Mouse (Mus musculus) heart, embryonic 13.5 days (tissue): ENCODE measurements around the gene Fam155a. TPM values are rescaled to one million over a fixed set of nuclear protein-coding genes. Genes with fewer than 3 reads are reported as not detected.
"Not testable (repeated sequence)": the region's sequence is repeated elsewhere in the genome, so short reads cannot be mapped to it uniquely, and the experiment has no call there.

Experiments
- ATAC-seq: fragments of 200-750 bp; cut with Nextera tagmentation; 2 replicates; pipeline ENCODE4 v1.8.0; 2017; ENCODE audit warnings: moderate TSS enrichment; ENCODE audit not compliant: insufficient number of reproducible peaks, low FRiP score, low TSS enrichment; ENCODE audit errors: extremely low read depth
- H3K27ac ChIP-seq: fragments of 300-500 bp; sonication (generic); replicated peaks from 2 replicates; pipeline ENCODE4 v1.5.1; 2015; ENCODE audit warnings: moderate library complexity, mild to moderate bottlenecking, inconsistent platforms
- H3K27me3 ChIP-seq: fragments of 300-500 bp; sonication (generic); replicated peaks from 2 replicates; pipeline ENCODE4 v1.6.1; 2015; ENCODE audit warnings: mild to moderate bottlenecking, inconsistent platforms
- H3K36me3 ChIP-seq: fragments of 300-500 bp; sonication (generic); 2 replicates; pipeline ENCODE4 v1.6.1; 2015; ENCODE audit warnings: mild to moderate bottlenecking, inconsistent platforms
- H3K4me1 ChIP-seq: fragments of 300-500 bp; sonication (generic); 2 replicates; pipeline ENCODE4 v1.6.1; 2015; ENCODE audit warnings: inconsistent platforms
- H3K4me2 ChIP-seq: fragments of 300-500 bp; sonication (generic); 2 replicates; pipeline ENCODE4 v1.6.1; 2015; ENCODE audit warnings: inconsistent platforms, mild to moderate bottlenecking, moderate library complexity
- H3K4me3 ChIP-seq: fragments of 300-500 bp; sonication (generic); 2 replicates; pipeline ENCODE4 v1.5.1; 2015; ENCODE audit warnings: moderate library complexity, mild to moderate bottlenecking, inconsistent platforms
- H3K9ac ChIP-seq: fragments of 300-500 bp; sonication (generic); 2 replicates; pipeline ENCODE4 v1.6.1; 2015; ENCODE audit warnings: inconsistent platforms, mild to moderate bottlenecking, moderate library complexity
- H3K9me3 ChIP-seq: fragments of 300-500 bp; sonication (generic); 2 replicates; pipeline ENCODE4 v1.6.1; 2016; ENCODE audit warnings: inconsistent platforms
- WGBS: fragments of 180-500 bp; shearing (Covaris S2); methylation state at CpG from one replicate; pipeline ENCODE4 v1.1.7; 2015; ENCODE audit warnings: mixed read lengths; 5-methylcytosine and 5-hydroxymethylcytosine counted together
- polyA plus RNA-seq: library from polyadenylated mRNA; unstranded; fragments of >200 nt; fragmentation: Nextera tagmentation; extraction: Ambion mirVana; gene quantifications from 2 replicates; pipeline ENCODE4 v1.2.1, GENCODE M21; 2015

Fam155a gene
- polyA plus RNA-seq = 0.08 and 0.19 TPM in 2 replicates

DNA sequence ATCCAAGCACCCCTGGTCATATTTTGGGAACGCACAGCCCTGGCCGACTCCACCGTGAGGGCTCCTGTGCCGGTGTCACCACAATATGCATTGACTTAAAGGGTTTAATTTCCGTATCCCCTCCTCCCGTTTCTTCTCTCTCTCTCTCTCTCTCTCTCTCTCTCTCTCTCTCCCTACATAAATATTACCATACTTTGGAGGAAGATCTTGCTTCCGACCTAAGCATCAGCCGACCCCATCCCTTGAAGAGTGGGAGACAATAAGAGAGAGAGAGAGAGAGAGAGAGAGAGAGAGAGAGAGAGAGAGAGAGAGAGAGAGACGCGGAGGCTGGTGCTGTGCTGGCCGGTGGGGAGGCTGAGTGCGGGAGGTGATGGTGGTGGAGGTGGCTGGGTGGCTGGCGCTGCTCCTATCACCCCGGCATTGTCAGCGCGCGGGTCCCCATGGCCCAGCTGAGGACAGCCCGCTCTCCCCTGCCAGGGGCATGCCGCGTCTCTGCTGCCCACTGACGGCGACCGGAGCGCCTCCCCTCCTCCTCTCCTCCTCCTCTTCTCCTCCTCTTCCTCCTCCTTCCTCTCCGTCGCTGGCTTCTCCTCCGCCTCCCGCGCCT is at the start of gene Fam155a:
Gene Fam155a (minus strand): TSS at position 163 of the 607 bp plus-strand sequence.
- H3K4me2 ChIP-seq = peak within 1 kb of the TSS; percentile 93
- 0% methylated on average over 18 of the region's 29 CpGs for WGBS
- peak within 1 kb of the TSS; percentile 61 for H3K4me3 ChIP-seq
- H3K27me3 ChIP-seq = peaks cover 59% of the 10 kb centered on the region
- H3K27ac ChIP-seq = no peak within 1 kb of the TSS
- ATAC-seq = no peak
- H3K9me3 ChIP-seq = no peaks in the 10 kb centered on the region
- peaks cover 24% of the 10 kb centered on the region for H3K4me1 ChIP-seq
- H3K9ac ChIP-seq = peak within 1 kb of the TSS; percentile 58
- H3K36me3 ChIP-seq = no peaks in the 10 kb centered on the region

DNA sequence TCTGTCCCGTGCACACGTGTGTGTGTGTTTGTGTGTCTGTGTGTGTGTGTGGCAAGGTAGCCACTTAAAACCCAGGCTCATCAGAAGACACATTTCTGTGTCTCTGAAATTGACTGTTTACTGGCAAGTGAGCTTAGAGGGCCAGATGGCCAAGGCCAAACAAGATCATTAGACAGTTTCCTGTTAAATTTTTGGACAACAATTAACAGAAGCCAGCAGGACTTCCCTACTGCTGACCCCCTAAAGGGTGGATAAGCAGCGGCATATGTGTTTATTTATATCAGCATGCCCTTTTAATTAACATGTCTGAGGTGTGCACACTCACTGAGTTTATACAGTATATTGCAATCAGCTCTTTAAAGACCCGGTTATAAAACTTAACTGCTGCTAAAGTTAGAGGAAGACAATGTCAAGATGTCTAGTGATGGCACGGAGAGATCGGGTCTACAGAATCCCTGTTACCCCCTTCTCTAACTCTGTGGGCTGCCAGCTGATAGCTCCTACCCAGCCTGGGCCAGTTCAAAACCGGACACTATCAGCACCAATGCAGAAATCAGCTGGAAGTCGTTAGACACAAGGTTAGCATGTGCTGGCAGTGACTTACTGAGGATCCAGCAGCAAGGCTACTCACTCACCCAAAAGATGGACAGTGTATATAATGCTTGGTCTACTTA is 42.4 kb upstream of the Fam155a start:
- no peak overlapping the region for H3K4me2 ChIP-seq
- H3K36me3 ChIP-seq = no peaks in the 10 kb centered on the region
- H3K27ac ChIP-seq = no peak overlapping the region
- no peak for ATAC-seq
- H3K4me3 ChIP-seq = no peak overlapping the region
- H3K9ac ChIP-seq = no peak overlapping the region
- H3K4me1 ChIP-seq = no peaks in the 10 kb centered on the region
- H3K9me3 ChIP-seq = peaks cover 4% of the 10 kb centered on the region
- WGBS = 68% methylated on average over 8 of the region's 8 CpGs
- no peaks in the 10 kb centered on the region for H3K27me3 ChIP-seq

DNA sequence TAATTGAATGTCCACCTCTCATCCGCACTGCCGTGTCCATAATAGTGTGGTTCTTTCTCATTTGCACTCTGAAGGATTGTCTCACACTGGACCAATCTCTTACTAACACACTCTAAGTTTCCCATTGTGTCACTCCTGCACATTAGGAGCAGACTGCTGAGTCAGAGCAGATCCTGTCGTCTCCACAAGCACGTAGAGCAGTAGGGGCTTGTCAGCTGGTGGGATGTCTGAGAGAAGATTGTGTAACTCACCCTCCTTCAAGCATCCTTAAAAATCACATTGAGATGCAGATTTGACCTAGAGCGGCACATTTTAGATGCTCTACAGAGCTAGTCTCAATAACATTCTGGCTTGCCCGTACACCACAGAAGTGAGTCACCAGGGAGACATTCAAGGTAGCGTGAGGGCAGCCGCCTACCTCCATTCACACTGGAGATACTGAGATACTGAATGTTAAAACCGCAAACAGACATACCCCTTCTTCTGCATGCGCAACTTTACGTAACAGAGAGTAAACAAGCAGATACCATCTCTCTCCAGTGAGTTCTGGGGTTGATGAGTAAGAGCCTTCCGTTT is 40.1 kb upstream of the Fam155a start:
- H3K27ac ChIP-seq = no peak overlapping the region
- no peaks in the 10 kb centered on the region for H3K36me3 ChIP-seq
- H3K27me3 ChIP-seq = no peaks in the 10 kb centered on the region
- no peak overlapping the region for H3K9ac ChIP-seq
- H3K4me2 ChIP-seq = no peak overlapping the region
- ATAC-seq = no peak
- WGBS = 72% methylated on average over 12 of the region's 12 CpGs
- H3K9me3 ChIP-seq = peaks cover 4% of the 10 kb centered on the region
- H3K4me1 ChIP-seq = no peaks in the 10 kb centered on the region
- no peak overlapping the region for H3K4me3 ChIP-seq

DNA sequence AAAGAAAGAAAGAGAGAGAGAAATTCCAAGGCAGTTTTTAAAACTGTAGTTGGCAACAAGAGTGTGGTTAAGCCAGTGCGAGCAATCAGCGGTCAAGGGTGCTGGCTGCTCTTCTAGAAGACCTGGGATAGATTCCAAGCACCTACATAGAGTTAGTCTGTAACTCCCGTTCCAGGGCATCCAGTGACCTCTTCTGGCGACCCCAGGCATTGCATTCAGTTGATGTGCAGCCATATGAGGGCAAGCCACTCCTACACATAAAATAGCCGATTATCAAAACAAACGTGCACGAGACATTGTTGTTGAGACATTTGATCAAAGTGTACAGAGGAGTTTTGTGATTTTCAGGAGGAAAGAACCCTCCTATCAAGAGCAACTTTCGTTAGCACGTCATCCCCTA is 37.6 kb upstream of the Fam155a start:
- no peak overlapping the region for H3K27ac ChIP-seq
- H3K36me3 ChIP-seq = no peaks in the 10 kb centered on the region
- H3K4me3 ChIP-seq = no peak overlapping the region
- 73% methylated on average over 9 of the region's 9 CpGs for WGBS
- H3K4me2 ChIP-seq = no peak overlapping the region
- H3K4me1 ChIP-seq = no peaks in the 10 kb centered on the region
- peaks cover 4% of the 10 kb centered on the region for H3K9me3 ChIP-seq
- H3K9ac ChIP-seq = no peak overlapping the region
- no peak for ATAC-seq
- no peaks in the 10 kb centered on the region for H3K27me3 ChIP-seq

DNA sequence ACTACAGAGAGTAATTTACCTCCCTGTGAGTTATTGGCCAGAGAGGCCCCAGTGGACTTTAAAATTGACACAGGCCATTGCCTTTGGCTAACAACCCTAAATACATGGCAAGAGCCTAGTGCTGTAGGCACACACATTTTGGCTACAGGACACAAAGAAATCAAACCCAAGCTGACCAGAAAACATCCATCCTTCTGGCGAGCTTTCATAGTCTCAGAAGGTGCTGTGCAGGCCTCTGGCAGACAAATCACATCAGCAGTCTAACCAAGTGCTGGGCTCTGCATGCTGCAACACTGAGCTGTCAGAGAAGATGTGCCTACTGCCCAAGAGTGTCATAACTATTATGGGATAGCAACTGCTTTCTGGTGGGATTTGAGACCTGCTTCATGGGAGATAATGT is 34.7 kb upstream of the Fam155a start:
- ATAC-seq = no peak
- no peak overlapping the region for H3K4me2 ChIP-seq
- H3K9ac ChIP-seq = no peak overlapping the region
- no peaks in the 10 kb centered on the region for H3K4me1 ChIP-seq
- H3K36me3 ChIP-seq = no peaks in the 10 kb centered on the region
- H3K27me3 ChIP-seq = no peaks in the 10 kb centered on the region
- peaks cover 4% of the 10 kb centered on the region for H3K9me3 ChIP-seq
- no peak overlapping the region for H3K4me3 ChIP-seq
- H3K27ac ChIP-seq = no peak overlapping the region
- 62% methylated on average over 1 of the region's 1 CpGs for WGBS

DNA sequence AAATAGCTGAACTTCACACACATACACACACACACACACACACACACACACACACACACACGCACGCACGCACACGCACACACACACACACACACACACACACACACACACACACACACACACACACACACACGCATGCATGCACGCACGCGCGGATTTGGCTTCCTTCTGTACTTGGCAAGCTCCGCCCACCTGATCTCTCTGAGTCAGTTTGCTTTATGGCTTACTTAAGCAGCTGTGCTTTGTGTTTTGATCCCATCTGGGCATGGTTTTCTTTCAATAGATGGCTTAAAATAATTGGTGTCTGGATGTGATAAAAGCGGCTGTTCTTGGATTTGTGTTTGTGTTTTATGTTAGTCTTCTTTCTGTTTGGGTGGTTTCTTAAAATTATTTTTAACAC is 29.4 kb upstream of the Fam155a start:
- H3K27me3 ChIP-seq, H3K4me3 ChIP-seq, H3K27ac ChIP-seq, H3K36me3 ChIP-seq, H3K9ac ChIP-seq, H3K9me3 ChIP-seq, H3K4me1 ChIP-seq, H3K4me2 ChIP-seq, ATAC-seq: not testable (repeated sequence)
- 75% methylated on average over 7 of the region's 11 CpGs for WGBS

DNA sequence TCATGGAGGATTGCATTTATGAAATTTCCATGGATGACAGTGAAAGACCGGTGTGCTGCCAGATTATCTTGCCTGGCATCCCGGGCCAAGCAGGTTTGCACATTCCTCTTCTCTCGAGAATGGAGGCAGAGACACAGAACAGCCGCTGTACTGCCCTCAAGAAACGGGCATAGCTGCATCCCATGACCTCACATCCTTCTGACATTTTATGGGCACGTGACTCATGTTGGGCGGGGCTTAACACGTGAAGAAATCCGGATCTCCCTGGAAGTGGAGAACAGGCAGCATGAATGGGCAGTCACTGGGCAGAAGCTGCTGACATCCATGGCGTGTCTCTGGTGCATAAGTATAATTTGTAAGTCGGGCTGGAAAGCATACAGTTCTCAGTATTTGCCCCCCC is 29.0 kb upstream of the Fam155a start:
- ATAC-seq = no peak
- Histone ChIP-seq H3K36me3 (no peaks in the 10 kb centered on the region), H3K9ac (no peak overlapping the region), H3K27ac (no peak overlapping the region), H3K4me2 (no peak overlapping the region), H3K27me3 (no peaks in the 10 kb centered on the region), H3K4me1 (no peaks in the 10 kb centered on the region), H3K4me3 (no peak overlapping the region), H3K9me3 (no peaks in the 10 kb centered on the region)
- 74% methylated on average over 11 of the region's 11 CpGs for WGBS

DNA sequence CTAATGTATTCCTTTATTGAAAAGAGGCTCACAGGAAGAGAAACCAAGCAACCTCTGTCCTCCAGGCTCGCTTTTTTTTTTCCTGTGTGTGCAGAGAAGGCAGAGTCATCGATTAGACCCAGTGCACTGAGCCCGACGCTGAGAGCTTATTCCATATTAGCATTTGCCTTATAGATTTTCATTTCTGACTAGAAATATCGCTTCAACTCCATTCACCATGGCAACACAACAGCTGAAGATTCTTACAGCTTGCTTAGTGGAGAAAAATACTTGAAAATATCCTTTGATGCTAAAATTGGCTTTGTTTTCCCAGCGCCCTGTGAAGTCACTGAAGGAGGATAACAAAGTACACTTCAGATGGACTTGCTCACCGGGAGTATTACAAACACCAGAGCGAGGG is 26.6 kb upstream of the Fam155a start:
- Histone ChIP-seq H3K27me3 (no peaks in the 10 kb centered on the region), H3K36me3 (no peaks in the 10 kb centered on the region), H3K4me1 (no peaks in the 10 kb centered on the region), H3K4me3 (no peak overlapping the region), H3K9ac (no peak overlapping the region), H3K4me2 (no peak overlapping the region), H3K9me3 (no peaks in the 10 kb centered on the region), H3K27ac (no peak overlapping the region)
- WGBS = 73% methylated on average over 8 of the region's 8 CpGs
- ATAC-seq = no peak

DNA sequence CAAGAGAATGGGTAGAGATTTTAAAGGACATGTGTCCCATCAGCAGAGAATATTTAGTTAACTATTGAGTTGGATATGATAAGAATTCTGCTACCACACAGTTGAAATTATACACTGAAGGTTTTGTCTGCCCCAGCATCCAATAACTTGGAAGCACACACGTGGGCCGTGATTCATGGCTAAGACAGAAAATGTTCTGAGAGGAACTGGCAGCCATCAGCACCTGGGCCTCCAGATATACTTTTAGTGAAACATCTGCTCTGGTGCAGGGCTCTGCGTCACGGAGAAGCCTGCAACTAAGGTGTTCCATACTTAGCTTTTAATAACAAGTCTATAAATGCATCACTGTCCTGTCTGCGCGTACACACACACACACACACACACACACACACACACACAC is 24.8 kb upstream of the Fam155a start:
- Histone ChIP-seq H3K4me3 (no peak overlapping the region), H3K4me2 (no peak overlapping the region), H3K36me3 (no peaks in the 10 kb centered on the region), H3K27me3 (no peaks in the 10 kb centered on the region), H3K4me1 (no peaks in the 10 kb centered on the region), H3K27ac (no peak overlapping the region), H3K9me3 (no peaks in the 10 kb centered on the region), H3K9ac (no peak overlapping the region)
- no peak for ATAC-seq
- WGBS = 71% methylated on average over 6 of the region's 6 CpGs

DNA sequence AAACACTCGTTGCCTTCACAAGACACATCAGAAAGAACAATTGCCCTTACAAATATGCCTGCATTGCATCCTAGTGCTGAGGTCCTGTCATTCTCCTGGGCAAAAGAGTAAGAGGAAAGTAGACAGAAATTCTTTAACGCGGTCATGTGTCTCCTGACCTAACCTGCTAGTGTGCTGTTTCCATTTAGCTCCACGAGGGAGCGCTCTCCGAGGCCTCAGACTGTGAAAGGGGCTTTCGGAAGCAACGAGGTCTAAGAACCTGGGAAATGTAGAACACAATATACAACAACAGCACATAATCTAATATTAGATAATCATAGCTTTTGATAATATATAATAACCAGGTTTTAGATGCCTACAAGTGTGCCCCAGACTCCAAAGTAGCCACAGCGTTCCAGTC is 22.4 kb upstream of the Fam155a start:
- no peak for ATAC-seq
- 55% methylated on average over 9 of the region's 9 CpGs for WGBS
- H3K27me3 ChIP-seq = no peaks in the 10 kb centered on the region
- H3K27ac ChIP-seq = no peak overlapping the region
- H3K9me3 ChIP-seq = no peaks in the 10 kb centered on the region
- H3K4me2 ChIP-seq = no peak overlapping the region
- H3K9ac ChIP-seq = no peak overlapping the region
- no peak overlapping the region for H3K4me3 ChIP-seq
- H3K4me1 ChIP-seq = no peaks in the 10 kb centered on the region
- H3K36me3 ChIP-seq = no peaks in the 10 kb centered on the region

DNA sequence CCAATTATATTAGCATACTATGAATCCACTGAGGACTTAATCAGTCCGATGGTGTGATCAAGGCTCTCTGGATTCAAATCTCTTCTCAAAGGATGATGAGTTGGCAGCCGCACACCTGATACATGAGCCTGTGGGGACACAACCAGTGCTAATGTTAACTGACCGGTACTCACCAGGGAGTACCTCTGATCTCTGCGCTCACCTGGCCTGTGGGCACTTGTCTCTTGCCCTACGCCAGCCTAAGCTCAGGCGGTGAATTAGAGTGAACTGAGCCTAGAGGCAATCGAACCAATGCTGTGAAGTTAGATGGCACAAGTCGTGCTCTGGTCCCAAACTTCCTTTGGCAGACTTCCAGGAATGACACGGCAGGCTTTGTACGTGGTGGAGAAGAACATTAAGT is 9.4 kb upstream of the Fam155a start:
- Histone ChIP-seq H3K4me3 (no peak overlapping the region), H3K9me3 (no peaks in the 10 kb centered on the region), H3K27ac (no peak overlapping the region), H3K4me2 (no peak overlapping the region), H3K27me3 (0 out of 2 replicates have a peak, but pooled peaks cover 7% of the 10 kb centered on the region), H3K36me3 (no peaks in the 10 kb centered on the region), H3K9ac (no peak overlapping the region), H3K4me1 (no peaks in the 10 kb centered on the region)
- ATAC-seq = no peak
- 70% methylated on average over 10 of the region's 10 CpGs for WGBS

DNA sequence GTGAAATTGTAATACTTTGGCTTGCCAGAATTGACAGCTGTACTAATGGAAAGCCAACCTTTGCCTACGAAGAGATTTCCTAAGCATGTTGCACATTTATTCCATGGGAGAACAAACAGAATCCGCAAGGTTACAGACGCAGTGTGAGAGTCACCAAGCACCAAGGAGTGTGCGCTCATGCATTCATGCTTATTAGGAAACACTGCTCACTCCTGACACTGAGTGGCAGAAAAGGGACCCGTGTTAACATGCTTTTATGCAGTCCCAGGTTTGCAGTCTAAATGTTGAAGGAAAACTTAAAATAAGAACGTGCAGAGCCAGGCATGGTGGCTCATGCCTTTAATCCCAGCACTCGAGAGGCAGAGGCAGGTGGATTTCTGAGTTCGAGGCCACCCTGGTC is 7.2 kb upstream of the Fam155a start:
- no peak overlapping the region for H3K9ac ChIP-seq
- no peaks in the 10 kb centered on the region for H3K36me3 ChIP-seq
- no peak overlapping the region for H3K4me2 ChIP-seq
- WGBS = 72% methylated on average over 8 of the region's 8 CpGs
- H3K27me3 ChIP-seq = peaks cover 22% of the 10 kb centered on the region
- no peaks in the 10 kb centered on the region for H3K4me1 ChIP-seq
- ATAC-seq = no peak
- H3K27ac ChIP-seq = no peak overlapping the region
- H3K4me3 ChIP-seq = no peak overlapping the region
- H3K9me3 ChIP-seq = no peaks in the 10 kb centered on the region
